Mouse (Mus musculus) ES-E14 (cell line): Measurements from ENCODE around the gene Ets1.

ENCODE experiments used
- CHD2 ChIP-seq: IDR thresholded peaks from 2 replicates; pipeline ENCODE4 v1.6.1; 2014; ENCODE audit warnings: mild to moderate bottlenecking, low read depth, low read length, inconsistent platforms
- MAFK ChIP-seq: IDR thresholded peaks from 2 replicates; pipeline ENCODE4 v1.6.1; 2014; ENCODE audit warnings: mild to moderate bottlenecking, low read depth, low read length, inconsistent platforms; ENCODE audit not compliant: insufficient read depth
- ZC3H11A ChIP-seq: IDR thresholded peaks from 2 replicates; pipeline ENCODE4 v1.6.1; 2012; ENCODE audit warnings: low read depth, mild to moderate bottlenecking, inconsistent platforms, low read length, borderline replicate concordance
- ZNF384 ChIP-seq: IDR thresholded peaks from 2 replicates; pipeline ENCODE4 v1.6.1; 2012; ENCODE audit warnings: low read depth, low read length, inconsistent platforms

DNA sequence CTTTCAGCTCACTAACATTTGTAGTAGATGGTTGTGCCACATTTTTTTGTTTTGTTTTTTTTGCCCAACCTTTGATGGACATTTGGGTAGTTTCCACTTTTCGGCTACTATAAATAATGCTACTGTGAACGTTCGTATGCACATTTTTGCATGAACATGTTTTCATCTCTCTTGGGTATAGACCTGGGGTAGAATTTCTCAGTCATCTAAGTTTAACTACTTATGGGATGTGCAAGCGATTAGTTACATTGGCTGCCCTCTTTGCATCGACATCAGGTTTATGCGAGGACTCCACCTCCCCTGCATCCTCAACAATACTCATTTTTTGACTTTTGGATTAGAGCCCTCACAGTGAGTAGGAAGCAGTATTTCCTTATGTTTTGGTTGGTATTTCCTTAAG is 43.5 kb downstream of the Ets1 start:
- TF ChIP-seq MAFK (no peak), CHD2 (no peak), ZNF384 (no peak), ZC3H11A (no peak)
